Mouse (Mus musculus) midbrain, embryonic 15.5 days (tissue): Measurements from ENCODE around the gene 1700028K03Rik. TPM values are rescaled to one million over a fixed set of nuclear protein-coding genes. Genes with fewer than 3 reads are reported as not detected.
A peak's percentile ranks its signal among the peaks of the same experiment; 100 is the strongest.

Experiments
- ATAC-seq: fragments of 200-750 bp; cut with Nextera tagmentation; replicated peaks from 2 replicates; pipeline ENCODE4 v1.8.0; 2017; ENCODE audit warnings: moderate TSS enrichment
- H3K27ac ChIP-seq: fragments of 300-500 bp; sonication (generic); 2 replicates; pipeline ENCODE4 v1.5.1; 2015; ENCODE audit warnings: mild to moderate bottlenecking, inconsistent platforms
- H3K27me3 ChIP-seq: fragments of 300-500 bp; sonication (generic); replicated peaks from 2 replicates; pipeline ENCODE4 v1.6.1; 2015; ENCODE audit warnings: inconsistent platforms
- H3K36me3 ChIP-seq: fragments of 300-500 bp; sonication (generic); replicated peaks from 2 replicates; pipeline ENCODE4 v1.6.1; 2015; ENCODE audit warnings: inconsistent platforms
- H3K4me1 ChIP-seq: fragments of 300-500 bp; sonication (generic); 2 replicates; pipeline ENCODE4 v1.6.1; 2015; ENCODE audit warnings: inconsistent platforms
- H3K4me2 ChIP-seq: fragments of 300-500 bp; sonication (generic); 2 replicates; pipeline ENCODE4 v1.6.1; 2015; ENCODE audit warnings: inconsistent platforms, mild to moderate bottlenecking, moderate library complexity
- H3K4me3 ChIP-seq: fragments of 300-500 bp; sonication (generic); 2 replicates; pipeline ENCODE4 v1.5.1; 2015; ENCODE audit warnings: mild to moderate bottlenecking, inconsistent platforms
- H3K9ac ChIP-seq: fragments of 300-500 bp; sonication (generic); 2 replicates; pipeline ENCODE4 v1.6.1; 2015; ENCODE audit warnings: mild to moderate bottlenecking, inconsistent platforms
- H3K9me3 ChIP-seq: fragments of 300-500 bp; sonication (generic); 2 replicates; pipeline ENCODE4 v1.6.1; 2016; ENCODE audit warnings: inconsistent platforms
- WGBS: fragments of 180-500 bp; shearing (Covaris S2); methylation state at CpG from one replicate; pipeline ENCODE4 v1.1.7; 2015; ENCODE audit warnings: mixed read lengths; 5-methylcytosine and 5-hydroxymethylcytosine counted together
- polyA plus RNA-seq: library from polyadenylated mRNA; unstranded; fragments of >200 nt; fragmentation: Nextera tagmentation; extraction: Ambion mirVana; gene quantifications from 2 replicates; pipeline ENCODE4 v1.2.1, GENCODE M21; 2015

The 1700028K03Rik gene
- polyA plus RNA-seq, 1 experiment from 2014 or later: 0.39 TPM

GRCm38 (mm10) chr5:107511326-107511725 lies 23.2 kb upstream of the 1700028K03Rik start:
- Histone ChIP-seq H3K4me3 (no peak overlapping the region), H3K27ac (no peak overlapping the region), H3K4me1 (no peaks in the 10 kb centered on the region), H3K9ac (no peak overlapping the region), H3K9me3 (no peaks in the 10 kb centered on the region), H3K4me2 (no peak overlapping the region), H3K36me3 (peaks cover 14% of the 10 kb centered on the region; the same call in 1 of the 2 replicates), H3K27me3 (no peaks in the 10 kb centered on the region)
- WGBS: 63% methylated on average over 2 of the region's 2 CpGs
- ATAC-seq: no peak

DNA sequence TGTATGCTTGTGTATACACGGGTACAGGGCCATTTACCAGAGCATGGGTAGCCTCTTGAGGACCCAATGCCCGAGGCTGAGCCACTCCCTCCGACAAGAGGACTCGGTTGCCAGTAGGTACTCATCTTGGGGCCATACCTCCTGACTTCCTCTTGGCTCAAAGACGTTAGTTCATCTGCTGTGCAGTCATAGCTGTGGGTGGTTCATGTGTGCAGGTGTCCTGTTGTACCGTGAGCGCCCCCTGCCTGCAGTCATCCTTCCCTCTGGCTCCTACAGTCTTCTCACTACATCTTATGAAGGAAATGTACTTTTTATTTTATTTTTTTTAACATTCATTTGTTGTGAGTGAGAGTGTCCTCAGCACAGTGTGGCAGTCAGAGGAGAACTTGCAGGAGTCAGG lies 20.9 kb upstream of the 1700028K03Rik start:
- no peaks in the 10 kb centered on the region for H3K27me3 ChIP-seq
- no peak overlapping the region for H3K4me2 ChIP-seq
- ATAC-seq: no peak
- no peaks in the 10 kb centered on the region for H3K4me1 ChIP-seq
- H3K4me3 ChIP-seq: no peak overlapping the region
- no peak overlapping the region for H3K9ac ChIP-seq
- H3K9me3 ChIP-seq: no peaks in the 10 kb centered on the region
- H3K27ac ChIP-seq: no peak overlapping the region
- WGBS: 53% methylated on average over 7 of the region's 7 CpGs
- 0 out of 2 replicates have a peak, but pooled peaks cover 9% of the 10 kb centered on the region for H3K36me3 ChIP-seq

GRCm38 (mm10) chr5:107515453-107515852 lies 19.1 kb upstream of the 1700028K03Rik start:
- 0 out of 2 replicates have a peak, but pooled peaks cover 5% of the 10 kb centered on the region for H3K36me3 ChIP-seq
- no peak overlapping the region for H3K27ac ChIP-seq
- 91% methylated on average over 3 of the region's 3 CpGs for WGBS
- H3K27me3 ChIP-seq: no peaks in the 10 kb centered on the region
- no peak for ATAC-seq
- no peaks in the 10 kb centered on the region for H3K9me3 ChIP-seq
- H3K9ac ChIP-seq: no peak overlapping the region
- no peak overlapping the region for H3K4me3 ChIP-seq
- no peak overlapping the region for H3K4me2 ChIP-seq
- H3K4me1 ChIP-seq: no peaks in the 10 kb centered on the region

DNA sequence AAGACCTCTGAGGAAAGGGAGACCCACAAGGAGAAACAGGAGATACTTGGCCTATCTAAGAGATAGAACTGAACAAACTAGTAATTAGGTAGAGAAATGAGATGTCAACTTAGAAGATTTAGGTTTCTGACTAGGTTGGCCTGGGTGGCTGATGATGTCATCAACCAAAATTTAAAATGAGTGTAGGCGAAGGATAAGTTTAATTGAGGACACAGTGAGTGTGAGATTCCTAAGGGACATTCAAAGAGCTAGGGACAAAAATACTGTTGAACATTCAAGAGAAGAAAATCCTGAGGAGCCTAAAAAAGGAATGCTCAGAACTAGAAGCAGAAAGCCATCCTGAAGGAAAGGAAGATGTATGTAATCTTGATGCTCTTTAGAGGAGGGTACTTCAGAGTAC lies 18.4 kb upstream of the 1700028K03Rik start:
- H3K27me3 ChIP-seq: no peaks in the 10 kb centered on the region
- H3K36me3 ChIP-seq: 0 out of 2 replicates have a peak, but pooled peaks cover 4% of the 10 kb centered on the region
- no peak for ATAC-seq
- H3K9me3 ChIP-seq: no peaks in the 10 kb centered on the region
- H3K27ac ChIP-seq: no peak overlapping the region
- no peak overlapping the region for H3K9ac ChIP-seq
- H3K4me3 ChIP-seq: no peak overlapping the region
- H3K4me1 ChIP-seq: no peaks in the 10 kb centered on the region
- 96% methylated on average over 1 of the region's 1 CpGs for WGBS
- no peak overlapping the region for H3K4me2 ChIP-seq

DNA sequence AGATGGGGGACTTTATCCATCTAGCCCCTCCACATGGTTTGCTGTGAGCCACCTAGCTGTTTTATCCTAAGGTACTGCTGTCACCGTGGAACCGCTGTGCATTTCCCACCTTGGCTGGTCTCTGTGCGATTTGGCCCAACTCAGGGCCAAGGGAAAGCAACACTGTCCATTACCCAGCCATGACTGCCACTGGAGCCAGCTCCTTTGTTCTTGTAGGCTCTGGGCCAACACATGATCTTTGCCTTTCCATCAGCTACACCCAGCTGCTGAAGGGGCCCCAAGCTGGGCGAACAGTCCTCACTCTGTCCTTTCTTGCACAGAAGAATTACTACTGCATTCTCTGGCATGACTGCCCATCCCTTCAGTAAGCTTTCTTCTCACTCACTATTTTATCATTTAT lies 15.9 kb upstream of the 1700028K03Rik start:
- no peak overlapping the region for H3K9ac ChIP-seq
- no peaks in the 10 kb centered on the region for H3K4me1 ChIP-seq
- H3K9me3 ChIP-seq: no peaks in the 10 kb centered on the region
- WGBS: 87% methylated on average over 4 of the region's 4 CpGs
- ATAC-seq: no peak
- H3K27me3 ChIP-seq: no peaks in the 10 kb centered on the region
- H3K36me3 ChIP-seq: no peaks in the 10 kb centered on the region
- no peak overlapping the region for H3K4me2 ChIP-seq
- H3K4me3 ChIP-seq: no peak overlapping the region
- H3K27ac ChIP-seq: no peak overlapping the region

- Histone ChIP-seq H3K4me2 (no peak overlapping the region), H3K27me3 (no peaks in the 10 kb centered on the region), H3K9me3 (no peaks in the 10 kb centered on the region), H3K36me3 (no peaks in the 10 kb centered on the region), H3K27ac (no peak overlapping the region), H3K4me1 (no peaks in the 10 kb centered on the region), H3K9ac (no peak overlapping the region), H3K4me3 (no peak overlapping the region)
- no peak for ATAC-seq
- 93% methylated on average over 6 of the region's 6 CpGs for WGBS
These were observed 13.1 kb upstream of the 1700028K03Rik start for GRCm38 (mm10) chr5:107521386-107521785.

DNA sequence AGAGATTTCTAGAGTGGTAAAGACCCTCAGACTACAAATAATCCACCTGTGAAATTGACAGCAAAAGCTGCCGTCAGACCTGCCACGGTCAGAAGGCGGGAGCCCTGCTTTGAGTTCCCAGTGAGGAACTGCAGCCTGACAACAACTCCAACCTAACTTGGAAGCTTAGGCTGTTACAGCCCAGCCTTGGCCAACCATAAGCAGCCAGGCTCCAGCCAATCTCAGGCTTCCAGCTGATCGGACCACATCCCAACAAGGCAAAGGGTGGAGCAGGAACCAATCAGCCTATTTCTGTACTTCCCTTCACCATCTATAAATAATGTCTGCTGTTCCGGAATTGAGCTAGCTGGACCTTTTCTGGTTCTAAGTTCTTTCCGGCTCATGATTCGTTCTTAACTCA lies 12.6 kb upstream of the 1700028K03Rik start:
- H3K4me2 ChIP-seq: no peak overlapping the region
- 84% methylated on average over 7 of the region's 7 CpGs for WGBS
- no peak overlapping the region for H3K4me3 ChIP-seq
- H3K27ac ChIP-seq: no peak overlapping the region
- no peaks in the 10 kb centered on the region for H3K9me3 ChIP-seq
- H3K36me3 ChIP-seq: no peaks in the 10 kb centered on the region
- ATAC-seq: no peak
- no peaks in the 10 kb centered on the region for H3K27me3 ChIP-seq
- H3K4me1 ChIP-seq: no peaks in the 10 kb centered on the region
- no peak overlapping the region for H3K9ac ChIP-seq

GRCm38 (mm10) chr5:107524281-107524680 lies 10.2 kb upstream of the 1700028K03Rik start:
- H3K9ac ChIP-seq: no peak overlapping the region
- no peaks in the 10 kb centered on the region for H3K9me3 ChIP-seq
- 86% methylated on average over 10 of the region's 10 CpGs for WGBS
- H3K27ac ChIP-seq: no peak overlapping the region
- H3K4me1 ChIP-seq: no peaks in the 10 kb centered on the region
- no peaks in the 10 kb centered on the region for H3K36me3 ChIP-seq
- ATAC-seq: no peak
- H3K4me2 ChIP-seq: no peak overlapping the region
- no peaks in the 10 kb centered on the region for H3K27me3 ChIP-seq
- H3K4me3 ChIP-seq: no peak overlapping the region

DNA sequence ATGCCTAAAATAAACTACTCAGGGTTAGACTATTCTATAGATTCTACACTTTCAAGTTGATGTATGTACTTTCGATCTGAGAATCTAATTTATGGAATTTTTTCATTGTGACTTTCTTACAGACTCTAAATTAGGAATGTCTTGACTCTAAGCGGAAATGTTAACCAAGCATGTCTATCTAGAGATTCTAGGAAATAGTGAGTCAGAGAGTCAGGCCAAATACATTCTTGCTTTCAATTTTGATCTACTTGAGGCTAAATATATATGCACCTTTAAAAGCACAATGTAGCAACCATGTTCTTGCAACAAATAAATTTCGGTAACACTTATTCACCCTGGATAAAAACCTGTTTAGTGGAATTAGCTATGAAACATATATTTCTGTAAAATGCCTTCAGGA lies 5.7 kb upstream of the 1700028K03Rik start:
- no peak overlapping the region for H3K27ac ChIP-seq
- WGBS: 93% methylated on average over 3 of the region's 3 CpGs
- no peak for ATAC-seq

DNA sequence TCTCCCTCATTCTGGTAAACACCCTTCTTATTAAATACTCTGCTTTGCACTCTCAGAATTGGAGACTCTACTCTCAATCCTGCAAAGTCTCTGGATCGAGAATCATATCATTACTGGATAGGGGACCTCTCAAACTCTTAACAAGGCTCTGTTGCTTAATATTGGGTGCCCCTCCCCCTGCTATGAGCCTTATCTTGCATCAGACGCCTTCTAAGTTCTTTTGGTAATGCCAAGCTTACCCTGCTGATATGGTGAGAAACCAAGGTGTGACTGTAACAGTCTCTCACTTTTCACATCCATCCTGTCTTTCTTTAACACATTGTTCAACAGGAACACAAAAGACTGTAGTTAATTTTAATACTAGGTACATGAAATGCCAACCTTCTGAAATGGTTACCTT lies 919 bp upstream of the 1700028K03Rik start:
- H3K9ac ChIP-seq: no peak overlapping the region
- H3K27ac ChIP-seq: no peak overlapping the region
- ATAC-seq: no peak
- 71% methylated on average over 2 of the region's 2 CpGs for WGBS
- H3K36me3 ChIP-seq: no peaks in the 10 kb centered on the region
- no peaks in the 10 kb centered on the region for H3K27me3 ChIP-seq
- H3K4me2 ChIP-seq: no peak overlapping the region
- no peaks in the 10 kb centered on the region for H3K9me3 ChIP-seq
- no peaks in the 10 kb centered on the region for H3K4me1 ChIP-seq
- H3K4me3 ChIP-seq: no peak overlapping the region

More for the DNA sequence above, 5.7 kb upstream of the 1700028K03Rik start:
- H3K9me3 ChIP-seq: no peaks in the 10 kb centered on the region
- H3K27me3 ChIP-seq: no peaks in the 10 kb centered on the region
- H3K36me3 ChIP-seq: no peaks in the 10 kb centered on the region
- no peak overlapping the region for H3K4me3 ChIP-seq
- H3K4me2 ChIP-seq: no peak overlapping the region
- no peaks in the 10 kb centered on the region for H3K4me1 ChIP-seq
- H3K9ac ChIP-seq: no peak overlapping the region

DNA sequence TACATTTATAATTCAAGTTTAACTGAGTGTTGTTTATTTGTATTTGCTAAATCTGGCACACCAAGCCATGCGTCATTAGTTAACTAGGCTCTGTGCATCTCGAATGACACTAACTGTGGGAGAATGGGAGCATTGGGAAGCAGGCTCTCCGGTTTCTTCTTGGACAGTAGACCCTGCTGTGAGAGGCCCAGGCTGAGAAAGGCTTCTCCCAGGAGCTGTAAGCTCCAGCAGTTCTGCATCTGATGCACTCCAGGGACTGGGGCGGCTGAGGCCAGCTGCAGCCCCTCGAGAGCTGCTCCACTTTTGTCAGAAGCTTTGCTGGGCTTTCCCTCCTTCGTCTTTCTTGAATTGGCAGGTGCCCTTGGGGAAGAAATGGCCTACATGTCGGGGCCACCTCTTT lies 7.2 kb downstream of the 1700028K03Rik start:
- H3K27ac ChIP-seq: 0 out of 2 replicates have a peak overlapping the region, but pooled peaks have one; percentile 16
- WGBS: 16% methylated on average over 7 of the region's 7 CpGs
- H3K9me3 ChIP-seq: no peaks in the 10 kb centered on the region
- no peaks in the 10 kb centered on the region for H3K27me3 ChIP-seq
- no peak for ATAC-seq
- H3K4me1 ChIP-seq: no peaks in the 10 kb centered on the region
- H3K4me3 ChIP-seq: no peak overlapping the region
- H3K4me2 ChIP-seq: no peak overlapping the region
- no peaks in the 10 kb centered on the region for H3K36me3 ChIP-seq
- H3K9ac ChIP-seq: no peak overlapping the region

DNA sequence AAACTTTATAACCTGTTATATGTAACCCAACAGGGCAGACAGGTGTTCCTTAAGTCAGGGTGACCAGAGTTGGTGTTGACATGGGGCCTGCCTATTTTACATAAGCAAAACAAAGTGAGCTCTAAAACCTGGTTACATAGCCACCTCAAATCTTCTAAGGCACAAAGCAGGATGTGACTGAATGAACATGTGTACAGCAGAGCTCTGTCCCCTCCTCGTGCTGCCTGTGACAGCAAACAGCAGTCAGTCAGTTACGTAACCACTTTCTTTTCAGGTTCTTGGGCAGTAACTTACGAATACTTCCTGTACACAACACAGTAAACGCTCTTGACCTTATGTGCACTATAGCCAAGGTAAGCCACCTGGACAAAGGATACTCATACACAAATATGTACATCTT lies 11.4 kb downstream of the 1700028K03Rik start:
- WGBS: 88% methylated on average over 4 of the region's 4 CpGs
- H3K9ac ChIP-seq: no peak overlapping the region

GRCm38 (mm10) chr5:107547955-107548354 lies 13.4 kb downstream of the 1700028K03Rik start:
- Histone ChIP-seq H3K36me3 (peaks cover 15% of the 10 kb centered on the region), H3K4me1 (no peaks in the 10 kb centered on the region), H3K4me2 (no peak overlapping the region), H3K27me3 (no peaks in the 10 kb centered on the region), H3K9me3 (no peaks in the 10 kb centered on the region), H3K27ac (no peak overlapping the region), H3K4me3 (no peak overlapping the region), H3K9ac (no peak overlapping the region)
- WGBS: 90% methylated on average over 3 of the region's 3 CpGs
- no peak for ATAC-seq

More for the DNA sequence above, 11.4 kb downstream of the 1700028K03Rik start:
- Histone ChIP-seq H3K4me1 (no peaks in the 10 kb centered on the region), H3K27me3 (no peaks in the 10 kb centered on the region), H3K9me3 (no peaks in the 10 kb centered on the region), H3K36me3 (peaks cover 12% of the 10 kb centered on the region), H3K27ac (no peak overlapping the region), H3K4me2 (no peak overlapping the region), H3K4me3 (no peak overlapping the region)
- ATAC-seq: no peak
